Mouse (Mus musculus) lung, postnatal 25 days (tissue): ENCODE data around the gene Mpp6.
A peak's percentile ranks its signal among the peaks of the same experiment; 100 is the strongest.

ENCODE experiments used
- DNase-seq: peaks from one replicate; pipeline ENCODE4 v3.0.0; 2022; ENCODE audit warnings: low spot score

Mpp6 gene

DNA sequence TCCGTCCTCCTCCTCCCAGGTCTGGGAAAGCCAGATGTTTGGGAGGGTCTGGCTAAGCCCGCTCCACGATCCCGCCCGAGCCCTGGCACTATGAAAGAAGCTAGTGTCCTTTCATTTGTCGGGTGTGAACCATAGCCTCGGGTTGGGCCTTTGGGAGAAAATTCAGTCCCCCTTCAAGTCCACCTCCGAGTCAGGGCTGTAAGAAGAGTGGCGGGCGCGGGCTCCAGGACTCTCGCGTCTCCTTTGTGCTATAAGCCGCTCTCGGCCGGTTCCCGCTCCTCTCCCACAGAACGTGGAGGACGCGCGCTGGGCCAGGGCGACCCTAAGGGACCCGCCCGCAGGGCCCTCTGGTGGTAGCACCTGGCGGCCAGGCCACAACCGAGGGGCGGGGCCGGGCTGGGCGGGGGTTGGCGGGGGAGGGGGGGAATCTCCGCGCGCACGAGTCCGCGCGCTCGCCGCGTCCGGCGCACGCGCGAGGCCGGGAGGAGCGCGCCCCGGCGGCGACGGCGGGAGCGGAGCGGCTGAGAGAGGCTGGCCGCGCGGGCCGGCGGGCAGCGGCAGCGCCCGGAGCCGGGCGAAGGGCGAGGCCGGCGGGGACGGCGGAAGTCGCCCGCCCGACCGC lies at the start of gene Mpp6:
TSS of gene Mpp6 (plus strand) at position 485 of the 622 bp plus-strand sequence.
- peak; percentile 71 for DNase-seq

GRCm38 (mm10) chr6:50066172-50066571 lies 43.9 kb upstream of the Mpp6 start:
- DNase-seq, result no peak

- DNase-seq, result no peak
These were observed 41.6 kb upstream of the Mpp6 start for GRCm38 (mm10) chr6:50068490-50068889.

DNA sequence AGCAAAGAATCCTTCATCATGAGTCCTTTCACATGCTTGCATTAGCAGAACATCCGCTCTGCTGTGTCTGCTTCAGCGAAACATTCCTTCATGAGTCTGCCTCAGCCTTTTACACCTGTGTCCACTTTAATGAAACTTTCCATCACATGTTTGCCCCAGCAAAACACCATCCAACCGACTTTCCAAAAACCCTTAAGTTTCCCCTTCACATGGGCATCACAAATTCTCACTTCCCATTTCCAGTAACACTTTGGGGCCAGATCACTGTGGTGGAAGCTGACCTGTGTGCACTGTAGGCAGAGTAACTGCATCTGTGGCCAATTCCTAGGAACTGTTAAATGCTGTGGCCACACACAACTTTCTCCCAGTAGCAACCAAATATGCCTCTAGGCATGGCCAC lies 34.8 kb upstream of the Mpp6 start:
- DNase-seq, result no peak

GRCm38 (mm10) chr6:50076473-50076872 lies 33.6 kb upstream of the Mpp6 start:
- DNase-seq, result no peak

DNA sequence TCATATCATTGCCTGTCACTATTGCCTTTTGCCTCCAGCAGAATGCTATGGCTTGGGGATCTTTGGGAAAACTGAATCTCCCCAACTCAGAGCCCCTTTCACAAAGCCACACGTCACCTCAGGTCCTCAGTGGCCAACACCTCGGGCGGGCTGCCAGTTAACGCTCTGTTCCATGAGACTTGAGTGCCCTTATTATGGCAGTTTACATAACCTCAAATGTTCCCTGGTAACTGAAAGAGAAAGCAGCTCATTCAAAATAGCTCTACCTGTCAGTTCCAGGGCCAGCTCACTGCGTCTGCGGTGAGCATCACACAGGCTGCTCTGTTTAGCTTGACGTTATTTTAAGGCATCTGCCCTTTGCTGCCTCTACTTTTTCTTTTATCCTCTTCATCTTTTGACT lies 29.6 kb upstream of the Mpp6 start:
- peak; percentile 70 for DNase-seq

- DNase-seq, result no peak
These were observed 24.8 kb upstream of the Mpp6 start for GRCm38 (mm10) chr6:50085206-50085605.

DNA sequence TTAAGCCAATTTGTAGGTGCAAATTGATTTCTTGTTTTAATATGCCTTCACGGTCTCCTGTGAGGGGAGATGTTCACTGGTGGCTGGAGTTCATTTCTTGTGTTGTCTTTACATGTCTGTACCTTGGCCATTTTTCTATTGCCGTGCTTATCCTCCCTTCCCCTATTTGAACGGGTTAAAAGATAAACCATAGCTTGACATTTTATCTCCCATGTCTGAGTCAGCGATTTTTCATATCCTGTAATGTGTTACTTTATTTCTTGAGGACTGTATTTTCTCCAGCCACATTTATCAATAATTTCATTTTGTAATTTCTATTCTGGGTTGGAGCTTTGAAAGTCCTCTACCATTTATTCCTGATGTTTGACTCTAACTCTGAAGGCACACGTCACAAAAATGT lies 20.7 kb upstream of the Mpp6 start:
- DNase-seq, result no peak

DNA sequence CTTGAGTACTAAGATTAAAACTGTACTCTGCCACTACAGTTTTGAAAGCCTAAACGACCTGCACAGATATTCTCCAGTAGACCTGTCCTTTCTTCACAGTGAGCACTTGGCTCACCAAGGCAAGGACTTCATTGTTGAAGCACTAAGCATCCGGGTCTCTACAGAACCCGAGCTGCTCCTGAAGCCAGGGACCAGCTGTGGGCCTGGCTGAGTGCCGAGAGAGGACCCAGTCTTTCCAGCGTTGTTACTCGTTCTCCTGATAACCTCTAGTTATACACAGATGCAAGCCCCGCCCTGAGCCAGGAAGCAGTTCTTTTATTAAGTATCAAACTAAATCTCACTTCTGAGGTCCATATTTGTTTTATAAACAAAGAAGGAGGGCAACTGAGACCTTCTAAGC lies 19.8 kb upstream of the Mpp6 start:
- DNase-seq, result no peak

DNA sequence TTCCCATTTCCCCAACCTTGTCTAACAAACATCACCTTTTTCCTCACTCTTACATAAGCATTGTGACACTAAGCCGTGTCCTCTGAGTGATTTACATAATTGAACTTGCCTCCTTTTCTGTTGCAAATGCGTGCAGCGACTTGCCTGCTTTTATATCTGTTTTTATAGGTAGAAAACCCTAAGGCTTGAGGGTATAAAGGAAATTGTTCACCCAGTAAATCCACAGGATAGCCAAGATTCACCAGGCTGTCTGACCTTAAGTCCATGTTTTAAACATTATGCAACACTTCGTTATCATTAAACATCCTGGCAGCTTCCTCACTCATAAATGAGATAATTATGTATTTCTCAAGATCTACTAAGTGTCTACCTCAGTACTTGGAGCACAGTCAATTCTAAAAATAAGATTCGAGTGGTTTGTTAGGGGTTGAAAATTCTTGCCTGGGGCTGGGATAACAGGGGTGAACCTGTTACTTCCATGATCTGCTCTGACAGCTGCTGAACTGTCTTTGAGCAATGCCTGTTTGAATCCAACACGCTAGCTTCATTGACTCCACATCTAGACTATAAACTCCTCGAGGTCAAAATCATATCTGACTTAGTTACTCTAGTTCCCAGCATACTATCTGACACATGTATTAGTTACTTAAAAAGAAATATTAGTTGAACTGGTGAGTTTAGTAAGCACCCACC lies 18.4 kb upstream of the Mpp6 start:
- DNase-seq, result no peak

DNA sequence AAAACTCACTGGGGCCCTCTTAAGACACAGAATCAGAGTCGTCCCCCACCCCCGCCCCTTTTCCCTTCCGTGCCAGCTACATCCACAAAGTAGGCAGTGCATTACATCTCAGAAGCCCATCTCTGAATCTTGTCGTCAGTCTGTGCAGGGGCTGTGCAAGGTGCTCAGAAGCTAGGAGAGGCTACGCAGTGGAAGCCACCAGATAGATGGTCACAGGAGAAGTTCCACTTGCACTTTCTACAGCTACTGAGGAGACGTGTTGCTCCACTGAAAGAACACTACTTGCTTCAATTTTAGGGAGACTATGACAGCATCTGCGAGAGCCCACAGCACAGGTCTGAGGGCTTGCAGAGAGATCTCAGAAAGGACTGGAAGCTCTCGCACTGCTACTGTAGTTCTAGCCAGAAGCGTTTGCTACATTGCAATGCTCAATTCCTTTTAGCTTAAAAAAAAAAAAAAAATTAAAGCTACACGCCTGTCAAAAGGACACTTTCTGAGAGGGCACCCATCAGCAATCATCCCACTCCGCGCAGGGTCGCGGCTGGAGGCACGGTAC lies 762 bp upstream of the Mpp6 start:
- no peak for DNase-seq

GRCm38 (mm10) chr6:50110379-50110941 lies 419 bp downstream of the Mpp6 start:
- DNase-seq, result no peak

DNA sequence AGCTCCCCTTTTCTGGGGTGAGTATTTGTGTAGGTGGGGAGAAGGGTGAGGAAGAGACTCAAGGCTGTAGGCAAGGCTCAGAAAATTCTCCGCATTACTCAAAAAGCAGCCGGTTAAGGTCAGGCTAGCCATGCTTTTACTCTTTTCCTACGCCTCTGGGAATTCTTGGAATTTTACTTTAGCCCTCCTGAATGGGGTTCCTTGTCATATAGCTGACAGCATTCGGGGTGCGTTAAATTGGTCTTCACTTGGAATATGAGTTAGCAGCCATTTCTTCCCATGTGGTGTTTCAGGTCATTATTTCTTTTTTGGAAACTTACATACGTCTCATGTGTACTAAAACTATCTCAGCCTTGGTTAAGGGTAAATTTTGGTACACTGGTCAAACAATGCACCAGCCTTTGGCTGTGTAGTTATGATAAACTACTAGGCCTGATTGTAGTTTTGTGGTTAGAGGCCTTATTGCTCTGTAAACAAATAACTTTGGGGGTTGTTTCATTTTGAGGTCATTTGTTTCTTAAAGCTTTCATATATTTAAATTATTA lies 1.1 kb downstream of the Mpp6 start:
- DNase-seq, result no peak

GRCm38 (mm10) chr6:50112775-50113174 lies 2.7 kb downstream of the Mpp6 start:
- peak; percentile 93 for DNase-seq

DNA sequence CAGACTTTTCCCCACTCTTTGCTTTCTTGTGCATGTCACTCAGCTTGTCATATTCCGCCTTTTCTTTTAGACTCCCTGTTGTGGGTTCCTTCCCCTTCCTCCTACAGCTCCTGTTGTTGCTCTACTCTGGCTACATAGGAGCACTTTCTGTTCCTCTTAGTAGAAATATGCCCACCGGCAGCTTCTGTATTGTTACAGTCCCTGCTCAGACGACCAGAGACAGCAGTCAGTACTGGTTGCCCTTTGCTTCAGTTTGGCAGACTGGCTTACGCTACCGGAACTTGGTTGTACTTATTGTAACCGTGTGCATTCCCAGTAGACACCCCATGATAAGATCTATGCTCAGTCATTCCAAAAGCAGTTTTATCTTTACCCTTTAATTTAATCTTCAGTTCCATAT lies 4.2 kb downstream of the Mpp6 start:
- peak; percentile 53 for DNase-seq

- no peak for DNase-seq
These were observed 10.9 kb downstream of the Mpp6 start for GRCm38 (mm10) chr6:50120931-50121330.

- no peak for DNase-seq
These were observed 12.8 kb downstream of the Mpp6 start for GRCm38 (mm10) chr6:50122835-50123234.

GRCm38 (mm10) chr6:50124197-50124596 lies 14.2 kb downstream of the Mpp6 start:
- DNase-seq, result no peak

DNA sequence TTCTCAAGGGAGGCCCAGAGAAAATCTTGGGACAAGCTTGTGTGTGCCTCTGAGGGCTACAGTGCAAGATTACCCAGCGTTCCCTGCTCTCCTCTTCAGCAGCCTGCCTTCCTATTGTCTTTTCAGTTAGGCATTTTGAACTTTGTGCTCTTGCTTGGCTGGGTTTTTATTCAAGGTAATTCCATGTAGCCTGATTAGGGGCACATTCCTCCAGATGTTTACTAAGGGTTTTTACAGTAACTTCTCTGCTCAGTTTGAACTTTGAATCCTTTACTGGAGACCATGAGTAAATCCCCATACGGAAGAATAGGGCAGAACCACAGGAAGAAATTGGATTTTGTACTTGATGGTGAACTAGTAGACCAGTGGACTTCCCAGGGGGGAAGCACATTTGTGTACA lies 16.3 kb downstream of the Mpp6 start:
- DNase-seq, result no peak

- DNase-seq, result no peak
These were observed 17.5 kb downstream of the Mpp6 start for GRCm38 (mm10) chr6:50127536-50127935.

- no peak for DNase-seq
These were observed 27.6 kb downstream of the Mpp6 start for GRCm38 (mm10) chr6:50137651-50138050.

GRCm38 (mm10) chr6:50139526-50139925 lies 29.5 kb downstream of the Mpp6 start:
- no peak for DNase-seq

- DNase-seq, result no peak
These were observed 36.1 kb downstream of the Mpp6 start for GRCm38 (mm10) chr6:50146158-50146557.
